Mouse (Mus musculus) heart, postnatal 25 days (tissue): ENCODE measurements around the gene Reep1. TPM values are rescaled to one million over a fixed set of nuclear protein-coding genes. Genes with fewer than 3 reads are reported as not detected.

Experiments used
- DNase-seq: peaks from one replicate; pipeline ENCODE4 v3.0.0; 2022; ENCODE audit warnings: low spot score
- intact Hi-C: fragments of 180-260 bp; cut with DNase I; formaldehyde crosslinking; loops from one replicate; pipeline ENCODE4 v1.15.1; 2025
- total RNA-seq, 2 experiments: library from RNA; stranded (reverse); gene quantifications; 2 replicates each; pipeline ENCODE4 v1.2.3; 2021

Reep1 gene
- total RNA-seq, 2 experiments from 2014 or later, result 15.0 to 16.6 TPM

DNA sequence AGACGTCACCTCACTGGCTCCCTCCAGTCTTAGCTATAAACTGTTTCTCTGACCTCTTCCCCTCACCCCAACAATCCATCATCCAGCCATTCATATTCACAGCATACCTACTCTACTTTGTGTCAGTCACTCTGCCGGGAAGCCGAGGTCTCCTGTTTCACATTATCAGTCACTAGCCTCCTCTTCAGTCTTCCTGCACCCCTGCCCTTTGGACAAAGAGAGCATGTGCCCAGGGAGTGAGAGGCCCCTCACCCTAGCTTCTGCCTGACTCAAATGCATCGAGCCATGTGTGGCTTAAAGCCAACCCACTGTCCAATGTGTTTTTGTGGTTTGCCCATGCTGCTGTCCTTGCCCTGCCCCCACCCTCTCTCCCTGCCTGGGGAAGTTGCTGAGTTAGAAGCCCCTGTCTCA is 28.2 kb downstream of the Reep1 start:
- no peak for DNase-seq
- intact Hi-C loops, result no loop called here

DNA sequence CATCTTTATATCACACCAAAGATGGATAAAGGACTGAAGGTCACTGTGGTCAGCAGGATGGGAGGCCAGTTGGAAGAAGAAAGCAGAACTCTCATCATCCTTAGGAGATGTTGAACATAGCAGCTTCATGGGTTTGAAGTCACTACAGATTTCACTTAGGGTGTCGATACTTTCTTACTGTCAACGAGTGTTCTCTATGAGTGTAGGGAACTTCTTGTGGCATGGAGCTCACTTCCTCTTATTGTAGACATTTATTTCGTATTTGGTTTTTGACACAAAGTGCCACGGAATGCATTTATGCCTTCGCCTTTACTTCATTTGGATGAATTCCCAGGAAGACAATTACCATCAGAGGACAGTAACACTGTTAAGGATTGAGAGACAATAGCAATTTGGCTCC is 28.7 kb downstream of the Reep1 start:
- intact Hi-C loops, result no loop called here
- no peak for DNase-seq

DNA sequence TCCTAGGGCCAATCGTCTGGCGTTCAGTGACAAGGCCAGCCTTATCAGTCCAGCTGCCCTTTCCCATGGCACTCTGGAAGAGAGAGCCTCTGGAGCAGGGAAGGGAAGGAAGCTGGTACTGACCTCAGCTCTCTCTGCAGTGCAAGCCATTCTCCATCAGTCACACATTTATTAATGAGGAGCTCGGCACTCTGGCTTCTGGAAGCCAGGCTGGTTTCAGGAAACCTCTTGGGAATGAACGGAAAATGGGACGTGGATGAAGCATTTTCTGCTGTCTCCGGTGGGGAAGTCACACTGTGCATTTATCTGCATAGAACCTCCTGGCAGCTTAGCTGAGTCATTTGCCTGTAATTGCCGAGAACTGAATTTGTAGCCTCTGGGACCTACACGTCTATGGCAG is 29.8 kb downstream of the Reep1 start:
- no peak for DNase-seq
- intact Hi-C loops, result no loop called here

DNA sequence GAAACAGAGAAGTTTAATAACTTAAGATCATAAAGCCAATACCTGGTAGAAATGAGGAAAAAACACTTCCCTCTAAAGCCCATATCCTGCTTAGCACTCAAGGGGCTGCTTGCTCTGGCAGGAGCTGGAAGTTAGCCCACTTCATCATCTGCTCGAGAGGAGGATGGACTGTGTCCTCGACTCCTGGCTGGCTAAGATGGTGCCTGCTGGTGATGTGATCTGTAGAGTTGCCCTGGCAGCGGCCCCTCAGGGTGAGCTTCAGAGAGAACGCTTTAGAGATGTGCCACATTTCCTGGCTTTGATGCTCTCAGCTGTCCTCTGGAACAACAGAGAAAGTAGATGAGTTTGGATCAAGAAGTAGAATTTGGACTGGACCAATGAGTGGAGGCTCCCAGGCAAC is 31.2 kb downstream of the Reep1 start:
- DNase-seq, result no peak
- intact Hi-C loops, result no loop called here

DNA sequence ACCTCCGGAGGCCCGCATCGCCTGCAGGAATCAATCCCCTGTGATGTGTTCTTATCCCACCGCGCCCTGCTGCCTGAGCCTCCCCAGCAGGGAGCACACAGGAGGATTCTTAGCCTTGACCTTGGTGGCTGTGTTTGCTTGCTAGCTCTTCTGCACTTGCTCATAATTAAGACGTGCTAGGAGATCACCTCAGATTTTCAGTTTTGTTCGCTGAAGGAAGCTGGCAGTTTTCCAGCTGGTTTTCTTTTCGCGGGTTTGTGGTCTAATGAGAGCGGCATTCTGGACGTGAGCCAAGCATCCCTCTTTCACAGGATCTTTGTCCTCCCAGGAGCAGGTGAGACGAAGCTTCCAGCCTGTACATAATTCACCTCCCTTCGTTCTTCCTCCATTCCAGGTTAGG is 33.6 kb downstream of the Reep1 start:
- intact Hi-C loops, result no loop called here
- DNase-seq, result no peak

DNA sequence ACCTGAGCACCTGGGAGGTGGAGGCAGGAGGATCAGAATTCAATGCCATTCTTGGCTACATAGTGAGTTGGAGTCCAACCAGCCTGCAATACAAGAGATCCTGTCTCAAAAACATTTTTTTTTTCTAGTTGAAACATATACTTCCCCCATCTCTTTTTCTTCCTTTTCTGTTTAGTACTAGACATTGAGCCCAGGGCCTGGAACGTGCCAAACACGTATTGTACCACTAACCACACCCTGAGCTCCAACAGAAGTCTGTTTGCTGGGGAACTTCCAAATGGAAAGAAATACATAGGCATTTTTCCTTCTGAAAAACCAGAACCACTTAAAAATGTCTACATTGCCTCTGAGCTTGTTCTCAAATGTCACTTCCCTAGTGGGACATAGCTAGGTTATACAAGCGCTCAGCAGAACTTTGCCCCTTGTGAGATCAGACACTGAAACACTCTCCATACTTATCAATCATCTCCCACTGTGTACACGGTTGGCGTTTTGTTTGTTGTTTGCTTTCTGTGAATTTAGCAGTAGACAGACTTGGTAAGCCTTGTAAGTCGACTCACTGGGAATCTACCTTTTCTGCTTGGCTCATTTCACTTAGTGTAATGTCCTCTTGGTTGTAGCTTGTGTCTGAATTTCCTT is 34.8 kb downstream of the Reep1 start:
- no peak for DNase-seq
- intact Hi-C loops, result no loop called here

DNA sequence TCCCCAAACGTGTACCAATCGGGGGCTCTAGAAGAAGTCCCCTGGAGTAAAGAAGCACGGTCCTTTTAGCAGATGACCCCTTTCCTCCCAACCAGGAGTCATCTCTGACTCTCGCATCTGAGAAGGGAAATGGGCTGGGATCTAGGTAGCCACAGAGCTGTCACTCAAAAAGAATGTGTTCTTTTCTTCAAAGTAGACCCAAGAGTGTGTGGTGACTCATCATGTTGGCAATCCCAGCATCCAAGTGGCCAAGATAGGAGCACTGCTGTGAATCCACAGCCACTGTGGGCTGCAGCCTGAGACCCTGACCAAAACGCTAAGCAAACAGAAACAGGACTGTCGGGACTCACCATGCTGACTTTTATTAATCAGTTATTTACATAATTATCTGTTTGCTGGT is 37.6 kb downstream of the Reep1 start:
- intact Hi-C loops, result no loop called here
- DNase-seq, result no peak

DNA sequence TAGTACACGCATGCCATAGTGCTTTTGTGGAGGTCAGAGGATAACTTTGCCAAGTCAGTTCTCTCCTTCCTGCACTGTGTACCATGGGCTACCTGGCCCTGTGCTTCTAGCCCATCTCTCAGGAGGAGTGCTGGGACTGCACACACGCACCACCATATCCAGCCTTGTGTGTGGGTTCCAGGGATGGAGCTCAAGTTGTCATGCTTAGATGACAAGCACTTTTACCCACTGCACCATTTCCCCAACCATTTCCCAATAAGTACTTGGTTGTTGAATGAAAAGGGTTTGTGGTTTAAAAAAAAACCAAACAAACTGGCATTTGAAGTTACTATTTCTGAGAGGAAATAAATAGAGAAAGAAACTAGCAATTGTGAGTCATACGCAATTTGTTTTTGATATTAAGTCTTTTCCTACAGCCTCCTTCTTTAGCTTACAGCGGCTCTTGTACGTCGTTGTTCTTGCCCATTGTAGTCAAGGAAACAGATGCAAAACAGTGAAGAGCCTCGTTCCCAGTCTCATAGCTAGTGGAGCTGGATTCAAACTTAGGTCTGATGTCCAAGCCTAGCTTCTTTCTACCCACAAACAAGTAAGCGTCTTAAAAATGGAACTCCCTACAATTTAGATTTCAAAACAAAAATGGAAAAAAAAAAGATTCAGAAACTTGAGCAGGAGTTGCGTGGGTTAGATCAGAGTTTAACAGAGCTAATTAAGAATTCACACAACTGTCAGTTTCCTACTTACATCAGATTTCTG is 38.3 kb downstream of the Reep1 start:
- DNase-seq, result no peak
- intact Hi-C loops, result no loop called here

DNA sequence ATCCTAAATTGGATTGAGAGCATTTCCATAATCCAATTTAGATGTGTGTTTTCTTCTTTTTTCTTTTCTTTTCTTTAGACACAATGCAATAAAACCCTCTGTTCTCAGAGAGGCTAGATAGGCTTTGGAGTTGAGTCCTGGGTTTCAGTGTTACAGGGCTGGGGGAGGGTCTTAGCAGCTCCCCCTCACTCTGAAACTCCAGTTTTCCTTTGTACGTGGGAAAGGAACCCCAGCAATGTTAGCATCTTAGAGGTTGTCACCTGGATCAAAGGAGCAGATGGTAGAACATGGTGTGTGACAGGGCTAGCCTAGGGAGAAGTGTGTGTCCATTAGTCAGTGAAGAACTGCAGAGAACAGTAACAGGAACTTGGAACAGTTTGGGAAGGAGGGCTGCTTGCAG is 38.9 kb downstream of the Reep1 start:
- intact Hi-C loops, result no loop called here

DNA sequence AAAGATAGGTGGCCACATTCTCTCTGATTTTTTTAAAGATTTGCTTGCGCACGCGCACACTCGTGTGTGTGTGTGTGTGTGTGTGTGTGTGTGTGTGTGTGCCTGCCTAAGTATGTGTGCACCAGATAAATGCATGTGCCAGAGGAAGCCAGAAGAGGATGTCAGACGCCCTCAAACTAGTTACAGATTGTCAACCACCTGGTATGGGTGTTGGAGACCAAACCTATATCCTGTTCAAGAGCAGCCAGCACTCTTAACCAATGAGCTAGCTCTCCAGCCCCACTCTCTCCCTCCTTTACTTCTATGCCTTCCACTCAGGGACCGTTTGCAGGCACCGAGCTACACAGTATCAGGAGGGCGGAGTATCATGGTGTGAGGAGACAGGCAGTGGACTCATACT is 39.5 kb downstream of the Reep1 start:
- no peak for DNase-seq
- intact Hi-C loops, result no loop called here

More for the DNA sequence above, 38.9 kb downstream of the Reep1 start:
- no peak for DNase-seq

DNA sequence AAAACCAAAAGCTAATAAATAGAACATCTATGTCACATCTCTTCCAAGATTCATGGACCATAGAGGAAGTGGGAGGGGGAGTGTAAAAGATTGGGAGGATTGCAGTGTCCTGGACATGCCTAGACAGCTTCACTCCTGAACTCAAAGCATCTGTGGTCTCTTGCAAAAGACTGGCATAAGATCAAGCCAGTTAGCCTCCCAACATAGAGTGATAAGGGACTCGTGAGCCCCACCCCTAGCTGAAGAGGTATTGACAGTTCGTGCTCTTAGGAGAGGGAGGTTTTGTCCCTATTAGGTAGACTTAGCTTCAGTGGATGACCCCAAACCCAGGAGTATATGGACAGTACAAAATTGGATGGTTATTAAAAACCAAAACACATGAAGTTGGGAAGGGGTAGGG is 44.2 kb downstream of the Reep1 start:
- intact Hi-C loops, result no loop called here
- DNase-seq, result no peak

DNA sequence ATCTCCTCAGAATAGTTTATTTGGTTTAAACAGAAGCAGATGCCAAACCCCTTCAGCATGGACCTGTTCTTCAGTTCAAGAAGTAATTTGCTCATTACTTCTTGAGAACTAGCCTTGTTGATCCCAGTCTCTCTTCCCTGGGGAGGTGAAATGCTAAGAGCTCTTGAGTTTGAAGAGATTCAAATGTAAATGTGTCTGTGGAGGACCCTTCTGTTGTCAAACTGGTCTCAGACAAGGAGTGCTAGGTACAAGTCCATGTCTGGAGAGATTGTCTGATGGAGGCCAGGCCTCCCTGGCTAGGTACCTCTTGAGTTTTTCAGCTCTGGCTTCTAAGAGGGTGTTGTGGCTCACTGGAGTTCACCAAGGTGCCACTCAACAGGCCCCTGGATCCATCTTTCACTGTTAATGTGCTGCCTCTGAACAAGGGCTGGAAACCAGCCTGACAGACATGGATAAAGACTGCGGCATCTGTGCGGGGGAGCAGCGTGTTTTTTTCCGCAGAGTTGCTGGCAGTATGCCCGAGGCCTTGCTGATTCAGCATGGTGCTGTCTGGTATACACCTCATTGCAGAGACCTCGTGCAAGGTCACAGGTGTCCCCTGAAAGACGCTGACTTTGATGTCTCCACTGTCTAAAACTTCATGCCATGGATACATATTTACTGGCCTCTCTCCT is 45.6 kb downstream of the Reep1 start:
- no peak for DNase-seq

DNA sequence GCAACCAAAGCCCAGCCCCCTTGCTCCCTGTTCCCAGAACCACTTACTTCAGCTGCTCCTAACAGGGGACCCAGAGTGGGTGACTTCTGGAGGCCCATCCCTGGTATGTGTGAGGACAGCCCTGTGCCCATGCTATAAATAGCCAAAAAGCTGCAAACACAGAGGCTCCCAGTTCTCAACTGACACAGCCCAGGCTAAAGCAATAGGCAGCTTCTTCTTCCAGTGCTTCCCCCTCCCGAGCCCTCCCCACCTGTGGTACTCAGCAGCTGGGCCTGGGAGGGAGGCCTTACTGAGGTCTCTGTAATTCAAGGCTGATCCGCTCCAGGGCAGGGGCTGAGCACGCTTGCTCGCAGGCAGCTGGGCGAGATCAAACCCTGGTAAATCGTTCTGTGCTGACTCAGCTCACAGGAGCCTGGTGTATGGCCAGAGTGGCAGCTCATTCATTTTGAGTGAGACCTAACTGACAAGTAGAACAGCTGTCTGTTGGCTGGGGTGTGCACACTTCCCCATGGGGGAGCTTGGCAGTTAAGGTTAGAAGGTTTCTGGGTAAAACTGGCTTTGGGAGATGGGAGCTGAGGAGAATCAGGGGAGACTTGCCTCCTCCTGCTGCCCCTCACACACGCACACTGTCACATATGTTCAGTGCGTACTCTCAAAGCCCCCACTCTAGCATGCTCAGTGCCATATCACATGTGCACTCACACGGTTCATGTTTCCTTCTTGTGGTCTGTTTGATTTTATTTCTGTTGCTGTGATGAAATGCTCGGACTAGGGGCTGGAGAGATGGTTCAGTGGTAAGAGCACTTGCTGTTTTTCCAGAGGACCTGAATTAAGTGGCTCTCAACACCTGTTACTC is 49.9 kb downstream of the Reep1 start:
- no peak for DNase-seq
- intact Hi-C loops, result no loop called here

More for the DNA sequence above, 45.6 kb downstream of the Reep1 start:
- intact Hi-C loops, result no loop called here

DNA sequence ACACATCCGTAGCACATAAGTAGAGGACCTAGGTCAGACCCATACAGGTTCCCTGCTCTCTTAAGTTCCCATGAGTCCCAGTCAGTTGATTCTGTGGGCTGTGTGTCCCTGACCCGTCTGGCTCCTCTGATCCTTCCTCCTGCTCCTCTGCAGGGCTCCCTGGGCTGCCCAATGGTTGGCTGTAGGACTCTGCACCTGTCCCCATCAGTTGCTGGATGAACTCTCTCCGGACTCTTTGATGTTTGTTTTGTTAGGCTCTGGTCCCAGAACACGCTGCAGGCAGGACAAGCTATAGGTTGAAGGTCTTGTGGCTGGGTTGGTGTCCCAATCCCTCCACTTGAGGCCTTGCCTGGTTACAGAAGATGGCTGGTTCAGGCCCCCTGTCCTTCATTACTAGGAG is 51.4 kb downstream of the Reep1 start:
- intact Hi-C loops, result no loop called here
- DNase-seq, result no peak

DNA sequence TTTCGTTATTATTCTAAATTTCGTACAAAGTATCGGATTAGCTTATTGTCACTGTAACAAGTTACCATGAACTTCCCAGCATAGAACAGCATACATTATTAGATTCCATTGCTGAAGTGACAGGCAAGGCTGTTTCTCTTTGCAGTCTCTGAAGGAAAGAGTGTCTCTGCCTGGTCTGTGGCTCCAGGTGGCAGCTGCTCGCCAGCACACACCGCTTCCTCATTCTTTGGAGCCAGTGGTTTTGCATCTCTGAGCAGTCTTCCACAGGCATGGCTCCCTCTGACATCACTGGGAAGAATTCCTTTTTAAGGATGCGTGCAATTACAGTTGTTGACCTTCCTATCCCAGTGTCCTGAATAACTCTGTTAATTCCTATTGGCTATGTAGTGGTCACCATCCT is 52.7 kb downstream of the Reep1 start:
- DNase-seq, result no peak
- intact Hi-C loops, result no loop called here

DNA sequence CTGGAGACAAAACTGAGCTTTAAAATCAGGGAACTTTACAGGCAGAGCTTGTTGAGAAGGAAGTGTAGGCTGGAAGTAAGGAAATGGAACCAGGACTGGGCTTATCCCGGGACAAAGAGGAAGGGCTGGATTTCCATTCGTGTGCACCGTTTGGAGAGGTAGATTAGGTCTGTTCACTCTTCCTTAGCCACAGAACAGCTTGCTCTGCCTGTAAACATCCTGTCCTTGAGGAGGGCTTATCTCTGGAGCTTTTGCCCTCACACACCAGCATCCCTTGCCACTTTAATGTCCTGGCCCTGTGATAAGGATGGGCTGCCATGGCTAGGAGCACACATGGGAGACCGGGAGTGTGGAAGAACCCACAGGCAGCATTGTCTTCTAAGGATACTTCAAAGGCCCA is 60.4 kb downstream of the Reep1 start:
- intact Hi-C loops, result no loop called here
- DNase-seq, result no peak

DNA sequence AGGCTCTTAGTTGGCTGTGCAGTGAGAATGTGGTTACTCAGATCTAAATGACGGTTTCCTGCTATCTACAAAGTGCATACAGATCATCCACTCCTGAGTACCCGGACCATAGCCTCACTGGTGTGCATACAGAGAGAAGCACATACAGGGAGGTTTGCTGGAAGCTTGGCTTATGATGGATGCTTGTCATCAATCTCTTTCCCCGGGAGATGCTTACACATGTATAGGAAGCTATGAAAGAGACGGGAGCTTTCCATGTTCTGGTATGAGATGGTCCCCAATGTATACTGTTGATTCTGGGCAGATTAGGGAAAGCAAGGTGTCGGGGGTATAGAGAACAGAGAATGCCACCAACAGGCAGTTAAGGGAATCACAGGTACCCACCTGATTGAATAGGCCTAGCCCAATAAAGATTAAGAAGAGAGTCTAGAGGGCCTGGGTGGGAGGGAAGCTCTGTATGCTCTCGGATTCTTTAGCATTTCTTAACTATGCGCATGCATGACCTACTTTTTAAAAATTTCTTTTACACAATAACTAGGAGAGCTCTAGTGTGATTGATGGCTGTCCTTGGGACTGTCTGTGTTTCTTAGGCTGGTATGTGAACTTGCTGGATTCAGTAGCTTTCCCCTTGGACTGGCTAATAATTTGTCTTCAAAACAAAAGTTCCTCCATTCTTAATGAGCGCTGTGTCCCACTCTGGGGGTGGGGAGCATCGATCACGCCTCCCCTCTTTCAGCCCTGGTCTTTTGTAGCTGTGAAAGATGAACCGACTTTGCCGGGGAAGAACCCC is 62.7 kb downstream of the Reep1 start:
- DNase-seq, result no peak

DNA sequence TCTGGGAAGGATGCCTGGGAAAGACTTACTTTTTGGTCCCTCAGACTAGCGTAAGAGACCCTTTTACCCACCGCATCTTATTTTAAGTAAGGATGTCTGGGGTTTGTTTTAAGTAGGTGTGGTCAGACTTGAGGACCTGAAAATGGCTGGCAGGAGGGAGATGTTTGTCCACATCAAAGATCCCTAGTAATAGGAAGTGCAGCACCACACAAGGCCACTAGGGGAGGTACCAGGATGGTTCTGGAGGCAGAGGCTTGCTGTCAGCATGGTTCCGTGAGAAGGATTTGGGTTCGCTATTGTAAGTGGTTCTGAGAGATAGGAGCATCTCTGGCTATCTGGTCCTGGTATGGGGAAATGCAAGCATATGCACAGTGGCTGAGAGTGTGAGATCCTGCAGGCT is 63.5 kb downstream of the Reep1 start:
- intact Hi-C loops, result no loop called here
- no peak for DNase-seq

More for the DNA sequence above, 62.7 kb downstream of the Reep1 start:
- intact Hi-C loops, result no loop called here

DNA sequence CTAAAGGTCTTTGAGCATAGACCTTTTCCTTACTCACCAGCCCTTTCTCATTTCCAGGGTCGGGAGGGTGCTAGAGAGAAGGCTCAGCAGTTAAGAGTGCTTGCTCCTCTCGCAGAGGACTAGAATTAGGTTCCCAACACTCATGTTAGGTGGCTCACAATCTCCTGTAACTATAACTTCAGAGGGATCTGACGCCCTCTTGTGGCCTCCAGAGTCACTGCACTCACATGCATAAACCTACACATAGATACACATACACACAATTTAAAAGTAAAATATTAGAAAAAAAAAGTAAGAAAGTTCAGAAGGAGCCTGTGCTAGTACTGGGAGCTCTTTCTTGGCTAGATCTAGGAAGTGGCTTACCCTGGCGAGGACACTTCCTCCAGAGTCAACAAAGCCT is 63.9 kb downstream of the Reep1 start:
- DNase-seq, result no peak
- intact Hi-C loops, result no loop called here

DNA sequence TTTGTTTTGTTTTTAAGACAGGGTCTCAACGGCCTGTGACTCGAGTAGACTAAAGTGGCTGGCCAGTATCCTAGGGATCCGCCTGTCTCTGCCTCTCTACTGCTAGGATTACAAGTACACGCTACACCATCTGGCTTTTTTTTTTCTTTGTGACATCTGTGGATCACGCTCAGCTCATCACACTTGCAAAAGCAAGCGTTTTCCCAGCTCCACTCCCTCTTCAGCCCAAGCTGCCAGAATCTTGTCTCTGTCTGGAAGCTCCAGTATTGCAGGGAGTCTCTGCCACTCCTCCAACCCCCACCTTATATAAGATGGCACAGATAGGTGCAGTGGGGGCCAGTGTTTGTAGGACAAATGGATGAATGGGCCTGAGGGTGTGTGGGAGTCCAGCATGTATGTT is 64.8 kb downstream of the Reep1 start:
- intact Hi-C loops, result no loop called here
- no peak for DNase-seq
